Mouse (Mus musculus): Measurements from ENCODE around the gene Bzw2. TPM values are rescaled to one million over a fixed set of nuclear protein-coding genes. Genes with fewer than 3 reads are reported as not detected.

Gene Bzw2
- polyA plus RNA-seq, 1 experiment = 10.1 TPM

- Histone ChIP-seq H3K4me3 (ENCODE audit: insufficient read depth, low read depth, low read length) (no peak overlapping the region), H3K4me1 (ENCODE audit: control insufficient read depth, insufficient read depth, low read length) (no peaks in the 10 kb centered on the region; the same call in 1 of the 2 replicates), H3K27ac (ENCODE audit: insufficient read depth, low read depth, low read length) (no peak overlapping the region), H3K27me3 (replicated peaks; ENCODE audit: control insufficient read depth, insufficient read depth, low read length) (no peaks in the 10 kb centered on the region), H3K36me3 (ENCODE audit: control insufficient read depth, insufficient read depth, low read length) (no peaks in the 10 kb centered on the region)
- no peak for DNase-seq
- 82% methylated on average over 2 of the region's 2 CpGs for WGBS
- TF ChIP-seq POLR2A (IDR thresholded peaks at IDR 0.05; ENCODE audit: low read depth, low read length) (no peak), CTCF (conservative IDR thresholded peaks at IDR 0.05; ENCODE audit: insufficient read depth, insufficient read length, low read depth, low read length) (no peak)
These were observed 110.3 kb downstream of the Bzw2 start for GRCm38 (mm10) chr12:36047593-36047992.

DNA sequence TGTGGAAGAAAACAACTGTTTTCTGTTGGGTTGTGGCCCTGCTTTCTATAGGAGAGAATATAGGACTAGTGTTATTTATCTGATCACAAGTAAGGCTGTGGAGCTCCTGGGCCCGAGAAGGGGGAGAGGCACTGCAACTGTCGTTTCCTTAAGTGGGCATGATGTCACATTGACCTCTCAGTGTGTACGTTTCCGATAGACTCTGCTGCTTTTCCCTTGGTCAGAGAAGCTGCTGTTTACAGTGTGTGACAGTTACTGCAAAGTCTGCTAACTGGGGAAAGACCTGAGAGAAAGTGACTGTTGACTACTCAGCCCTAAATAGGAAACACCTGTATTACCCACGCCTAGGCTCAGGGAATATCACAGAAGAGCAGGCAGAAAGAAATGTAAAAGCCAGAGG, 111.7 kb downstream of the Bzw2 start:
- no peak overlapping the region for H3K27ac ChIP-seq (ENCODE audit: insufficient read depth, low read depth, low read length)
- WGBS = 49% methylated on average over 5 of the region's 5 CpGs
- H3K4me3 ChIP-seq (ENCODE audit: insufficient read depth, low read depth, low read length) = no peak overlapping the region
- TF ChIP-seq CTCF (conservative IDR thresholded peaks at IDR 0.05; ENCODE audit: insufficient read depth, insufficient read length, low read depth, low read length) (no peak), POLR2A (IDR thresholded peaks at IDR 0.05; ENCODE audit: low read depth, low read length) (no peak)
- H3K4me1 ChIP-seq (ENCODE audit: control insufficient read depth, insufficient read depth, low read length) = no peaks in the 10 kb centered on the region; the same call in 1 of the 2 replicates
- no peak for DNase-seq
- no peaks in the 10 kb centered on the region for H3K36me3 ChIP-seq (ENCODE audit: control insufficient read depth, insufficient read depth, low read length)
- no peaks in the 10 kb centered on the region for H3K27me3 ChIP-seq (replicated peaks; ENCODE audit: control insufficient read depth, insufficient read depth, low read length)

DNA sequence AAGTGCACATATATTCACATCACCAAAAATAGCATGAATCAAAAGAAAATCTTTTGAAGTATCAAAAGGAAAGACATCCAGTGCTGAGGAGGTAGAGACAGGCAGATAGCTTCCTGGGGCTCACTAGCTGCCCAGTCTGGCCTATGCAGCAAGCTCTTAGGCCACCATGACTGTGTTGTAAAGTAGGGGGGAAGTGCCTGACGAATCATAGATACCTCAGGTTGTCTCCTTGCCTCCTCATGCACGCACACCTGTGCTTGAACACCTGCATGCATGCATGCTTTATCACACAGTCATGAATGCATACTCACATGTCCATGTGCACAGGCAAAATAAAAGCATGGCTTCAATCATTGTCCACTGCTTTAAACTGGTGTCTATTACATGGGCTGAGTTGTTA, 113.2 kb downstream of the Bzw2 start:
- no peak for DNase-seq
- 93% methylated on average over 2 of the region's 2 CpGs for WGBS
- H3K36me3 ChIP-seq (ENCODE audit: control insufficient read depth, insufficient read depth, low read length) = no peaks in the 10 kb centered on the region
- no peaks in the 10 kb centered on the region; the same call in 1 of the 2 replicates for H3K4me1 ChIP-seq (ENCODE audit: control insufficient read depth, insufficient read depth, low read length)
- H3K27me3 ChIP-seq (replicated peaks; ENCODE audit: control insufficient read depth, insufficient read depth, low read length) = no peaks in the 10 kb centered on the region
- TF ChIP-seq POLR2A (IDR thresholded peaks at IDR 0.05; ENCODE audit: low read depth, low read length) = no peak
- TF ChIP-seq CTCF (conservative IDR thresholded peaks at IDR 0.05; ENCODE audit: insufficient read depth, insufficient read length, low read depth, low read length) = no peak
- no peak overlapping the region for H3K27ac ChIP-seq (ENCODE audit: insufficient read depth, low read depth, low read length)
- no peak overlapping the region for H3K4me3 ChIP-seq (ENCODE audit: insufficient read depth, low read depth, low read length)

DNA sequence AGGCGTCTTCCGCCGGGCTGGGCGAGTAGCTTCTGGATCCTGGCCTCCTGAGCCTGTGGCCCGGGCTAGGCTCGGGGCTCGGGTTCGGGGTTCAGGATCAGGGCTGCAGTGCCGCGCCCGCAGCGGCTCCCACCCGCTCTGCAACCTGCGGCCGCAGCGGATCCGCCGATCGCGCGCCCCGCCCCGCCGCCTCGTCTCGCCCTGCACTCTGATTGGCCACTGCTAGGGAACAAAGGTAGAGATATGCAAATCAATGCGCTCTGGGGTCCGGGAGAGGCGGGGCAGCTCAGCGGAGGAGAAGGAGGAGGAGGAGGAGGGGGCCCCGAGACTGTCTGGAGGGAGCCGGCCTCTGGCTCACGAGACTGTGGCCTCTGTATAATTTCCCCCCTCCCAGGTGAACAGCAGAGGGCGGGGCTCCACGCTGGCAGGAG, 115.5 kb downstream of the Bzw2 start, which contains the start of gene Tspan13:
TSS of gene Tspan13 (minus strand) at position 153 of the 431 bp plus-strand sequence.
- Histone ChIP-seq H3K4me1 (ENCODE audit: control insufficient read depth, insufficient read depth, low read length) (no peaks in the 10 kb centered on the region; the same call in 1 of the 2 replicates), H3K4me3 (ENCODE audit: insufficient read depth, low read depth, low read length) (peak within 1 kb of the TSS; percentile 71), H3K27me3 (replicated peaks; ENCODE audit: control insufficient read depth, insufficient read depth, low read length) (no peaks in the 10 kb centered on the region), H3K27ac (ENCODE audit: insufficient read depth, low read depth, low read length) (0 out of 2 replicates have a peak within 1 kb of the TSS, but pooled peaks have one; percentile 26), H3K36me3 (ENCODE audit: control insufficient read depth, insufficient read depth, low read length) (no peaks in the 10 kb centered on the region)
- 1% methylated on average over 35 of the region's 35 CpGs for WGBS
- DNase-seq = peak; percentile 93
- no peak for TF ChIP-seq CTCF (conservative IDR thresholded peaks at IDR 0.05; ENCODE audit: insufficient read depth, insufficient read length, low read depth, low read length)
- no peak for TF ChIP-seq POLR2A (IDR thresholded peaks at IDR 0.05; ENCODE audit: low read depth, low read length)

Other genes with a start within 250 kb of the Bzw2 start
- not detected in 2 replicates for gene Agr3, start 232.5 kb downstream of the Bzw2 start, polyA plus RNA-seq (2012; rRNA removed)
- not detected in 2 replicates for gene Agr2, start 165.2 kb downstream of the Bzw2 start, polyA plus RNA-seq (2012; rRNA removed)
- gene Tspan13, start 115.6 kb downstream of the Bzw2 start, polyA plus RNA-seq (2012; rRNA removed) = 23.7 and 29.7 TPM in 2 replicates
- 13.5 and 16.9 TPM in 2 replicates for gene Ankmy2, start 966 bp downstream of the Bzw2 start, polyA plus RNA-seq (2012; rRNA removed)
- gene Lrrc72, start 95.3 kb upstream of the Bzw2 start, polyA plus RNA-seq (2012; rRNA removed) = not detected in 2 replicates
- gene Sostdc1, start 156.1 kb upstream of the Bzw2 start, polyA plus RNA-seq (2012; rRNA removed) = 63.5 and 64.7 TPM in 2 replicates
- gene Ispd, start 223.4 kb upstream of the Bzw2 start, polyA plus RNA-seq (2012; rRNA removed) = 1.9 and 2.5 TPM in 2 replicates
- 3.3 and 3.8 TPM in 2 replicates for gene D630036H23Rik, start 224.1 kb upstream of the Bzw2 start, polyA plus RNA-seq (2012; rRNA removed)

Data from kidney, adult 2 months (tissue).